Comparison of ENCODE assay signal across 19 mouse cellular contexts in the genomic region with DNA sequence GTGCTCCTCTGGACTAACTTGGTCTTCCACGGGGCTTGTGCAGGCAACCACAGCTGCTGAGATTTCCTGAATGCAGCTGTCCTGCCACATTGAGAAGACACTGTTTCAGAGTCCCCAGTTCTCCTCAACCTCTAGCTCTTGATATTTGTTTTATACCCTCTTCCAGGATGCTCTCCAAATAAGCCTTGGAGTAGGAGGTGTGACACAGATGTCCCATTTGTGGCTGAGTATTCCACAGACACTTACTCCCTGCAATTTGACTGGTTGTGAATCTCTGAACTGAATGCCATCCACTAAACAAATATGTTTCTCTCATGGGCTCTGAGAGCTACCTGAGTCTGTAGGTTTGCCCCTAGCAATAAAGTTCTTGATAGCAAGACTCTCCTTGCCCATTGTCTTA.
A peak's percentile ranks its signal among the peaks of the same experiment; 100 is the strongest.
DNase-seq lines count a peak whose midpoint lies in the region; ATAC-seq lines count a peak whose summit lies in the region.
"Had no signal": no experiment of that assay in that cellular context is flagged by ENCODE, and none has a peak within 500 bp of the region (broad histone marks: within the 10 kb centered on the region; RNA-seq: fewer than 3 reads in every experiment).

No protein-coding gene starts in this region.

- ATAC-seq in frontal cortex, adult (ENCODE audit: low TSS enrichment), result peak; percentile 95
- ATAC-seq: activated CD4-positive, CD25-positive, alpha-beta regulatory T cell, adult 4 months; CD4-positive, CD25-positive, alpha-beta regulatory T cell, adult 4 months; forebrain, embryonic 13.5 days; forebrain, embryonic 15.5 days; forebrain, postnatal 0 days had no signal

- no peak for DNase-seq in frontal cortex, postnatal 14 days (ENCODE audit: low spot score in 2 of 2)
- peak; percentile 8 for DNase-seq in right cerebral cortex, adult 18-20 months
- no peak for DNase-seq in right cerebral cortex, postnatal 25 days
- no peak for DNase-seq in cerebellum, postnatal 25 days
- DNase-seq: adrenal gland, adult 8-10 months; adrenal gland, postnatal 14 days; adrenal gland, postnatal 36 days; B cell, adult 2 months; cerebellum, adult 11 months; cerebellum, adult 18-20 months; cerebellum, adult 8-10 months; cerebellum, adult 9-11 months; cerebellum, postnatal 14 days; forebrain, postnatal 0 days had no signal
